Mouse (Mus musculus): ENCODE results near the gene Hsp90ab1. TPM values are rescaled to one million over a fixed set of nuclear protein-coding genes. Genes with fewer than 3 reads are reported as not detected.

The Hsp90ab1 gene
- polyA plus RNA-seq, 1 experiment: 1,562 TPM

- H3K4me1 ChIP-seq (ENCODE audit: control insufficient read depth, insufficient read depth, low read length): no peaks in the 10 kb centered on the region
- TF ChIP-seq POLR2A (IDR thresholded peaks at IDR 0.05; ENCODE audit: low read depth, low read length) (no peak), CTCF (IDR thresholded peaks at IDR 0.05; ENCODE audit: borderline replicate concordance, insufficient read depth, low read length) (no peak)
Observed at GRCm38 (mm10) chr17:45530346-45530782, 42.7 kb downstream of the Hsp90ab1 start.

GRCm38 (mm10) chr17:45526571-45526970 is 46.5 kb downstream of the Hsp90ab1 start:
- Histone ChIP-seq H3K4me1 (ENCODE audit: control insufficient read depth, insufficient read depth, low read length) (no peaks in the 10 kb centered on the region), H3K4me3 (ENCODE audit: insufficient read depth, low read length) (no peak overlapping the region), H3K27ac (ENCODE audit: insufficient read depth, low read length) (no peak overlapping the region)
- TF ChIP-seq POLR2A (IDR thresholded peaks at IDR 0.05; ENCODE audit: low read depth, low read length): no peak
- TF ChIP-seq CTCF (IDR thresholded peaks at IDR 0.05; ENCODE audit: borderline replicate concordance, insufficient read depth, low read length): no peak

More at GRCm38 (mm10) chr17:45530346-45530782, 42.7 kb downstream of the Hsp90ab1 start:
- Histone ChIP-seq H3K4me3 (ENCODE audit: insufficient read depth, low read length) (no peak overlapping the region), H3K27ac (ENCODE audit: insufficient read depth, low read length) (no peak overlapping the region)

GRCm38 (mm10) chr17:45524961-45525360 is 48.1 kb downstream of the Hsp90ab1 start:
- TF ChIP-seq CTCF (IDR thresholded peaks at IDR 0.05; ENCODE audit: borderline replicate concordance, insufficient read depth, low read length) (no peak), POLR2A (IDR thresholded peaks at IDR 0.05; ENCODE audit: low read depth, low read length) (no peak)
- Histone ChIP-seq H3K4me1 (ENCODE audit: control insufficient read depth, insufficient read depth, low read length) (no peaks in the 10 kb centered on the region), H3K27ac (ENCODE audit: insufficient read depth, low read length) (no peak overlapping the region), H3K4me3 (ENCODE audit: insufficient read depth, low read length) (no peak overlapping the region)

GRCm38 (mm10) chr17:45523263-45523662 is 49.8 kb downstream of the Hsp90ab1 start, which contains the start of gene Tcte1:
Tcte1 (plus strand) TSS chr17:45523434.
- TF ChIP-seq POLR2A (IDR thresholded peaks at IDR 0.05; ENCODE audit: low read depth, low read length) (no peak), CTCF (IDR thresholded peaks at IDR 0.05; ENCODE audit: borderline replicate concordance, insufficient read depth, low read length) (no peak)

GRCm38 (mm10) chr17:45520136-45520535 is 52.9 kb downstream of the Hsp90ab1 start:
- no peak overlapping the region for H3K4me3 ChIP-seq (ENCODE audit: insufficient read depth, low read length)
- TF ChIP-seq CTCF (IDR thresholded peaks at IDR 0.05; ENCODE audit: borderline replicate concordance, insufficient read depth, low read length): no peak
- TF ChIP-seq POLR2A (IDR thresholded peaks at IDR 0.05; ENCODE audit: low read depth, low read length): no peak
- no peaks in the 10 kb centered on the region for H3K4me1 ChIP-seq (ENCODE audit: control insufficient read depth, insufficient read depth, low read length)
- no peak overlapping the region for H3K27ac ChIP-seq (ENCODE audit: insufficient read depth, low read length)

More at GRCm38 (mm10) chr17:45523263-45523662, 49.8 kb downstream of the Hsp90ab1 start, which contains the start of gene Tcte1:
- H3K4me1 ChIP-seq (ENCODE audit: control insufficient read depth, insufficient read depth, low read length): no peaks in the 10 kb centered on the region
- no peak within 1 kb of the TSS for H3K27ac ChIP-seq (ENCODE audit: insufficient read depth, low read length)
- no peak within 1 kb of the TSS for H3K4me3 ChIP-seq (ENCODE audit: insufficient read depth, low read length)

GRCm38 (mm10) chr17:45518766-45519475 is 54.1 kb downstream of the Hsp90ab1 start:
- Histone ChIP-seq H3K27ac (ENCODE audit: insufficient read depth, low read length) (no peak overlapping the region), H3K4me3 (ENCODE audit: insufficient read depth, low read length) (no peak overlapping the region), H3K4me1 (ENCODE audit: control insufficient read depth, insufficient read depth, low read length) (no peaks in the 10 kb centered on the region)
- TF ChIP-seq CTCF (IDR thresholded peaks at IDR 0.05; ENCODE audit: borderline replicate concordance, insufficient read depth, low read length): no peak
- TF ChIP-seq POLR2A (IDR thresholded peaks at IDR 0.05; ENCODE audit: low read depth, low read length): no peak

Other genes starting within 250 kb of the Hsp90ab1 start
- 38.6 and 52.1 TPM in 2 replicates for gene Cdc5l, start 139.5 kb downstream of the Hsp90ab1 start, polyA plus RNA-seq (2011; ENCODE audit: insufficient read length, low read depth, missing spikeins)
- 0.58 TPM in 1 of 2 replicates, not detected in the other for gene Spats1, start 97.9 kb downstream of the Hsp90ab1 start, polyA plus RNA-seq (2011; ENCODE audit: insufficient read length, low read depth, missing spikeins)
- gene Aars2, start 66.4 kb downstream of the Hsp90ab1 start, polyA plus RNA-seq (2011; ENCODE audit: insufficient read length, low read depth, missing spikeins): 6.7 and 7.3 TPM in 2 replicates
- gene Tcte1, start 49.8 kb downstream of the Hsp90ab1 start, polyA plus RNA-seq (2011; ENCODE audit: insufficient read length, low read depth, missing spikeins): not detected in 2 replicates
- 0.47 and 0.81 TPM in 2 replicates for gene Tmem151b, start 23.6 kb downstream of the Hsp90ab1 start, polyA plus RNA-seq (2011; ENCODE audit: insufficient read length, low read depth, missing spikeins)
- gene Nfkbie, start 17.6 kb downstream of the Hsp90ab1 start, polyA plus RNA-seq (2011; ENCODE audit: insufficient read length, low read depth, missing spikeins): 4.3 and 6.2 TPM in 2 replicates
- 61.1 and 65.3 TPM in 2 replicates for gene Slc35b2, start 9.4 kb downstream of the Hsp90ab1 start, polyA plus RNA-seq (2011; ENCODE audit: insufficient read length, low read depth, missing spikeins)
- 81.9 and 90.3 TPM in 2 replicates for gene Slc29a1, start 26.3 kb upstream of the Hsp90ab1 start, polyA plus RNA-seq (2011; ENCODE audit: insufficient read length, low read depth, missing spikeins)
- gene Mymx, start 28.8 kb upstream of the Hsp90ab1 start, polyA plus RNA-seq (2011; ENCODE audit: insufficient read length, low read depth, missing spikeins): not detected in 2 replicates
- not detected in 2 replicates for gene Capn11, start 86.1 kb upstream of the Hsp90ab1 start, polyA plus RNA-seq (2011; ENCODE audit: insufficient read length, low read depth, missing spikeins)
- gene Mrpl14, start 113.1 kb upstream of the Hsp90ab1 start, polyA plus RNA-seq (2011; ENCODE audit: insufficient read length, low read depth, missing spikeins): 38.9 and 39.0 TPM in 2 replicates
- gene Tmem63b, start 113.6 kb upstream of the Hsp90ab1 start, polyA plus RNA-seq (2011; ENCODE audit: insufficient read length, low read depth, missing spikeins): 42.8 and 54.0 TPM in 2 replicates
- gene 1600014C23Rik, start 160.6 kb upstream of the Hsp90ab1 start, polyA plus RNA-seq (2011; ENCODE audit: insufficient read length, low read depth, missing spikeins): not detected in 2 replicates